Mouse (Mus musculus) liver, adult 2 months (tissue): ENCODE data around the gene Asxl1.

ENCODE experiments used
- CTCF ChIP-seq: fragments of 200-500 bp; IDR thresholded peaks from 2 replicates; pipeline ENCODE4 v1.5.1; 2011; ENCODE audit warnings: low read depth, low read length, control low read depth
- POLR2A ChIP-seq: fragments of 200-500 bp; IDR thresholded peaks from 2 replicates; pipeline ENCODE4 v1.6.1; 2011; ENCODE audit warnings: low read length, control low read depth; ENCODE audit not compliant: insufficient read depth; ENCODE audit errors: extremely low read depth

DNA sequence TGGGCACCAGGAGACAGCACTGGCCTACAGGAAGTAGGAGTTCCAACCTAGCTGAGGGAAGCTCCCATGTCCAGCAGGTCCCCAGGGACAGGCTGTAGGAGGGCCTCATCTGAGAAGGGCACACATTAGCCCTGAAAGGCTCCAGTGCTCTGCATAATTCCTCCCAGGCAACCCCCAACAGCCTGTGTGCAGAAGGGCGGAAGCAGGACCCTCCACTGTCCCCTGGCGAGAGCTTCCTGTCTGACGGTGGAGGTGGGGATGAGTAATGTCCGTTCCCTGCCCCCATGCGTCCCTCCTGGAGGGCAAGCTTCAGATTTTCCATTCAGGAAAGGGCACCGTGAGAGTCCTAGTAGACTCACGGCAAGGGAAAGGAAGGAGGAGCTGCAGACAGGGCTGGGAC, 86.9 kb downstream of the Asxl1 start:
- TF ChIP-seq CTCF = no peak
- no peak for TF ChIP-seq POLR2A
